7 mouse cellular contexts compared by ENCODE assay signal in the genomic region with DNA sequence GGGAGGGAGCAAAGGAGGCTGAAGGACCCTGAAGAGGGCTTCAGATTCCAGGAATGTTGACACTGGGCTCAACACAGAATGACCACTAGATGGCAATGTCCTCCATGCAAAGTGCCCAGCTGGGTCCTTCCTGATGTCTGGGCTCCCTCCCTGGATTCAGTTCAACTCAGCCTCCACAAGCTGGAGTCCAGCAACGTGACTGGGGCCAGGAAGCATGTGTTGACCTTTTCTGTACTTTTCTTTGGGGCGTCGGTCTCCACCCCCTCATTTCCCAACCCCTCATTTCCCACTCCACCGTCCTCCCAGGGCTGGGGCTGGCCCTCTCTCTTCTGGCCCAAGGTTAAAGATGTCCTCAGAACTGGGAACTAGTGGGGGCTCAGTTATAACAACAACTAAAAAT. TPM values are rescaled to one million over a fixed set of nuclear protein-coding genes. Genes with fewer than 3 reads are reported as not detected.
DNase-seq lines count a peak whose midpoint lies in the region; ATAC-seq lines count a peak whose summit lies in the region.

No protein-coding gene starts in this region.

- H3K36me3 ChIP-seq in embryonic facial prominence, embryonic 10.5 days (replicated peaks), result no peaks in the 10 kb centered on the region
- no peaks in the 10 kb centered on the region for H3K36me3 ChIP-seq in intestine, embryonic 16.5 days (ENCODE audit: control insufficient read depth, insufficient read depth, low read length)

- intact Hi-C loops in left cerebral cortex, postnatal 14 days (cut with DNase I), result loop anchor here (1.0 to 5.0 kb wide), 3 partner anchors 98 to 398 kb away; no protein-coding TSS in a partner anchor

- ATAC-seq in intestine, embryonic 16.5 days, result peak; percentile 86
- ATAC-seq in megakaryocyte-erythroid progenitor cell, adult 5-6 weeks (replicated peaks; ENCODE audit: low FRiP score, low TSS enrichment, poor library complexity, severe bottlenecking), result peak; percentile 86

- peak overlapping the region; percentile 70 for H3K27ac ChIP-seq in embryonic facial prominence, embryonic 10.5 days (replicated peaks)
- no peak overlapping the region for H3K27ac ChIP-seq in intestine, embryonic 16.5 days (ENCODE audit: low read length)

- H3K4me3 ChIP-seq in embryonic facial prominence, embryonic 10.5 days, result no peak overlapping the region
- H3K4me3 ChIP-seq in intestine, embryonic 16.5 days (ENCODE audit: low read length), result no peak overlapping the region

- no peak overlapping the region for H3K9ac ChIP-seq in intestine, embryonic 16.5 days (ENCODE audit: low read depth, low read length)

- no peak overlapping the region for H3K4me2 ChIP-seq in intestine, embryonic 16.5 days (ENCODE audit: low read depth, low read length)

- no peaks in the 10 kb centered on the region for H3K27me3 ChIP-seq in embryonic facial prominence, embryonic 10.5 days (replicated peaks; ENCODE audit: low read depth, poor library complexity, severe bottlenecking)
- H3K27me3 ChIP-seq in intestine, embryonic 16.5 days (replicated peaks; ENCODE audit: control insufficient read depth, insufficient read depth, low read length), result no peaks in the 10 kb centered on the region

- peaks cover 49% of the 10 kb centered on the region for H3K4me1 ChIP-seq in embryonic facial prominence, embryonic 10.5 days
- H3K4me1 ChIP-seq in intestine, embryonic 16.5 days (ENCODE audit: control insufficient read depth, insufficient read depth, low read length), result peaks cover 8% of the 10 kb centered on the region

- WGBS in embryonic facial prominence, embryonic 10.5 days, result 3% methylated on average over 4 of the region's 4 CpGs
- WGBS in intestine, embryonic 16.5 days, result 5% methylated on average over 4 of the region's 4 CpGs

- DNase-seq in adrenal gland, postnatal 25 days, result peak; percentile 58
- peak; percentile 80 for DNase-seq in embryonic facial prominence, embryonic 10.5 days (ENCODE audit: low spot score)
- DNase-seq in gastrocnemius, postnatal 4 days (ENCODE audit: low spot score in 2 of 2), result peak; percentile 56 to 75
- DNase-seq in left cerebral cortex, postnatal 14 days (ENCODE audit: low spot score in 2 of 2), result peak; percentile 77 to 86
- DNase-seq in right cerebral cortex, postnatal 36 days (ENCODE audit: low spot score in 2 of 2), result peak; percentile 32 to 52

- peaks cover 5% of the 10 kb centered on the region; the same call in 1 of the 2 replicates for H3K9me3 ChIP-seq in embryonic facial prominence, embryonic 10.5 days
- 0 out of 2 replicates have a peak, but pooled peaks cover 3% of the 10 kb centered on the region for H3K9me3 ChIP-seq in intestine, embryonic 16.5 days (ENCODE audit: control insufficient read depth, low read length)

RNA-seq across cellular contexts. Expression of a gene that starts 43.2 kb away (rescaled TPM):
- total RNA-seq in adrenal gland, postnatal 25 days (2021), result 25.2 and 32.5 TPM in 2 replicates
- 17.8 and 19.2 TPM in 2 replicates for polyA plus RNA-seq in embryonic facial prominence, embryonic 10.5 days (2016; fragmentation: Nextera tagmentation; extraction: Ambion mirVana)
- total RNA-seq in gastrocnemius, postnatal 4 days (2021), result 10 to 100 TPM; 13.1 to 15.4 TPM
- polyA plus RNA-seq in intestine, embryonic 16.5 days (2015; fragmentation: Nextera tagmentation; extraction: Ambion mirVana), result 29.9 and 32.8 TPM in 2 replicates
- total RNA-seq in left cerebral cortex, postnatal 14 days (2021), result 10 to 100 TPM; 23.4 to 25.7 TPM
- 68.0 and 85.1 TPM in 2 replicates for total RNA-seq in megakaryocyte-erythroid progenitor cell, adult 5-6 weeks (2014; fragmentation: Nextera tagmentation)
- total RNA-seq in megakaryocyte-erythroid progenitor cell, adult 5-6 weeks (2017), result 30.3 and 37.0 TPM in 2 replicates

RNA-seq across cellular contexts. Expression of a gene that starts 53.2 kb away (rescaled TPM):
- 1.4 and 2.2 TPM in 2 replicates for total RNA-seq in adrenal gland, postnatal 25 days (2021)
- polyA plus RNA-seq in embryonic facial prominence, embryonic 10.5 days (2016; fragmentation: Nextera tagmentation; extraction: Ambion mirVana), result 0.08 TPM in 1 of 2 replicates, not detected in the other
- total RNA-seq in gastrocnemius, postnatal 4 days (2021), result not detected
- 0.05 TPM in 1 of 2 replicates, not detected in the other for polyA plus RNA-seq in intestine, embryonic 16.5 days (2015; fragmentation: Nextera tagmentation; extraction: Ambion mirVana)
- total RNA-seq in left cerebral cortex, postnatal 14 days (2021), result not detected
- total RNA-seq in megakaryocyte-erythroid progenitor cell, adult 5-6 weeks (2014; fragmentation: Nextera tagmentation), result 1.0 TPM in 1 of 2 replicates, not detected in the other
- 0.11 TPM in 1 of 2 replicates, not detected in the other for total RNA-seq in megakaryocyte-erythroid progenitor cell, adult 5-6 weeks (2017)
